Mouse (Mus musculus) ES-E14 (cell line): ENCODE measurements around the gene Abcb11. TPM values are rescaled to one million over a fixed set of nuclear protein-coding genes. Genes with fewer than 3 reads are reported as not detected.

Experiments
- DNase-seq: peaks from one replicate; pipeline ENCODE4 v3.0.0-alpha.2; 2013; ENCODE audit warnings: low read depth, low spot score
- H3K27ac ChIP-seq: 2 replicates; pipeline ENCODE4 v1.5.1; 2012; ENCODE audit warnings: low read depth, mild to moderate bottlenecking, low read length, moderate library complexity, mixed read lengths; ENCODE audit not compliant: poor library complexity, insufficient read depth, severe bottlenecking
- H3K36me3 ChIP-seq: 2 replicates; pipeline ENCODE4 v1.6.1; 2012; ENCODE audit warnings: mild to moderate bottlenecking, low read length, moderate library complexity, mixed read lengths; ENCODE audit not compliant: control insufficient read depth, poor library complexity, insufficient read depth, severe bottlenecking
- H3K4me1 ChIP-seq, 2 experiments: fragments of 150-350 bp in 1 of 2; sonication (generic) in 1 of 2; 2 replicates each; pipeline ENCODE4 v1.6.1; 2012; ENCODE audit warnings: low read length in 2 of 2, mild to moderate bottlenecking in 1 of 2, mixed read lengths in 1 of 2; ENCODE audit not compliant: control insufficient read depth in 2 of 2, insufficient read depth in 2 of 2, poor library complexity in 1 of 2
- H3K4me3 ChIP-seq, 2 experiments: fragments of 150-350 bp in 1 of 2; sonication (generic) in 1 of 2; 2 replicates each; pipeline ENCODE4 v1.5.1; 2012; ENCODE audit warnings: low read length in 2 of 2, low read depth in 1 of 2, mild to moderate bottlenecking in 1 of 2, mixed read lengths in 1 of 2; ENCODE audit not compliant: insufficient read depth in 1 of 2, poor library complexity in 1 of 2, severe bottlenecking in 1 of 2
- H3K9ac ChIP-seq: 2 replicates; pipeline ENCODE4 v1.6.1; 2012; ENCODE audit warnings: low read depth, mild to moderate bottlenecking, low read length, mixed read lengths; ENCODE audit not compliant: poor library complexity, insufficient read depth, severe bottlenecking
- H3K9me3 ChIP-seq: fragments of 150-350 bp; sonication (generic); 2 replicates; pipeline ENCODE4 v1.6.1; 2012; ENCODE audit warnings: low read depth, mild to moderate bottlenecking, low read length; ENCODE audit not compliant: control insufficient read depth, insufficient read depth
- CHD2 ChIP-seq: IDR thresholded peaks from 2 replicates; pipeline ENCODE4 v1.6.1; 2014; ENCODE audit warnings: mild to moderate bottlenecking, low read depth, low read length, inconsistent platforms
- HCFC1 ChIP-seq: IDR thresholded peaks from 2 replicates; pipeline ENCODE4 v1.6.1; 2012; ENCODE audit warnings: low read length, inconsistent platforms, borderline replicate concordance; ENCODE audit not compliant: insufficient read depth
- MAFK ChIP-seq: IDR thresholded peaks from 2 replicates; pipeline ENCODE4 v1.6.1; 2014; ENCODE audit warnings: mild to moderate bottlenecking, low read depth, low read length, inconsistent platforms; ENCODE audit not compliant: insufficient read depth
- ZC3H11A ChIP-seq: IDR thresholded peaks from 2 replicates; pipeline ENCODE4 v1.6.1; 2012; ENCODE audit warnings: low read depth, mild to moderate bottlenecking, inconsistent platforms, low read length, borderline replicate concordance
- ZNF384 ChIP-seq: IDR thresholded peaks from 2 replicates; pipeline ENCODE4 v1.6.1; 2012; ENCODE audit warnings: low read depth, low read length, inconsistent platforms
- in situ Hi-C, 2 experiments: fragments of 600-800 bp; cut with MboI; formaldehyde crosslinking; loops; one replicate each; pipeline ENCODE4 v1.15.1; 2025; ENCODE audit warnings: low sequenced_read_pairs in 2 of 2, inconsistent platforms in 1 of 2; ENCODE audit not compliant: unreplicated experiment in 2 of 2
- total RNA-seq: library from RNA; depleted of rRNA; stranded (reverse); fragments of 300-350 nt; gene quantifications from 2 replicates; pipeline ENCODE4 v1.2.3, GENCODE M21; 2012

Abcb11 gene
- total RNA-seq, 1 experiment = 1.1 TPM

DNA sequence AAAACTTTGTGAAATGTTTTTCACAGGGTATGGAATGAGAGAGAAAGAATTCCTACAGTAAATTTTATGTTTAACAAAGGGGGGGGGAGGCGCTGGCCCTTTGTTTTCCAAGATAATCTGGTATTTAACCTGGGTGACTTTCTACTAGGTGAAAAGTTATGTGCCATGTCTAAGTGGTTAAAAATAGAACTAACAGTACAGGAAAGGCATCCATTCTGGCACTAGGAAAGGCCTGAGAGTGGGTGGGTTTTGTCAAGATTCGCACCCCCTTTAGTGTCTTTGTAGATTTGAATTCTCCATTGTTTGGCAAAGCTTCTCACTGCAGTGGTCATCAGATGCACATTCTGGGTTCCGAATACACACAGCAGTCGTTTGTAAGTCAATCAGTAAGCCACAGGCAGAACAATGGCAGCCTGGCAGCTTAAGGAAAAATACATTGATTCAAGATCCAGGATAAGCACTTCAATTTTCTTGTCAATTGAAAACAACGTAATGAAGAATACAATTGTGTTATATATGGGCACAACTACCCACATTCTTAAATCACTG lies 120.5 kb downstream of the Abcb11 start:
- TF ChIP-seq ZC3H11A = no peak
- no peak for TF ChIP-seq MAFK
- no peak for TF ChIP-seq HCFC1
- TF ChIP-seq CHD2 = no peak
- TF ChIP-seq ZNF384 = no peak
- DNase-seq = no peak
- in situ Hi-C loops = no loop called here

DNA sequence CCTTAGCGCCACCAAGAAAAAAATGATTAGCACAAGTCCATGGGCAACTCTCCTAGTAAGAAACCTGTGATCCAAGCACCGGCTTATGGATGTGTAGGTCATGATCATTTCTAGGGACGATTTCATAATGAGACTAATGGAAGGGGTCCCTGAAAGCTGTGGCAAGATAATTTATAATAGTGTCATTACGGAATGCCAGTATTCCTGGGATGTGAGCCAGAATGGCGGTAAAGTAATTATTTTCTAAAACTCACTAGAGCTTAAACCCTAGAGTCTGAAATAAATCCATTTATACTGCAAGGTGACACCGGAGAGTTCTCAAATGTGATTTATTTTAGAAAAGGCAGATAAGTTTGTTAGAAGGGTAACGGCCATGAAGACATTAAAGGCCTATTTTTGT lies 127.2 kb downstream of the Abcb11 start:
- H3K4me3 ChIP-seq = no peak overlapping the region
- no peak overlapping the region for H3K9ac ChIP-seq
- no peak overlapping the region for H3K27ac ChIP-seq
- no peak for DNase-seq
- H3K36me3 ChIP-seq = no peaks in the 10 kb centered on the region
- H3K9me3 ChIP-seq = no peaks in the 10 kb centered on the region
- in situ Hi-C loops = no loop called here
- 0 out of 4 replicates have a peak, but pooled peaks cover 0 to 2% of the 10 kb centered on the region in 2 experiments for H3K4me1 ChIP-seq
- TF ChIP-seq ZNF384 (no peak), CHD2 (no peak), HCFC1 (no peak), MAFK (no peak), ZC3H11A (no peak)

More for the DNA sequence above, 120.5 kb downstream of the Abcb11 start:
- Histone ChIP-seq H3K4me1 (peaks cover 2 to 6% of the 10 kb centered on the region in 2 experiments; a peak in 2 of 4 replicates), H3K27ac (no peak overlapping the region), H3K36me3 (no peaks in the 10 kb centered on the region), H3K4me3 (no peak overlapping the region), H3K9me3 (no peaks in the 10 kb centered on the region), H3K9ac (no peak overlapping the region)

GRCm38 (mm10) chr2:69212652-69213051 lies 129.8 kb downstream of the Abcb11 start:
- TF ChIP-seq MAFK (no peak), ZNF384 (no peak), CHD2 (no peak), HCFC1 (no peak)
- no peak overlapping the region for H3K4me3 ChIP-seq
- in situ Hi-C loops = no loop called here
- H3K4me1 ChIP-seq = 0 out of 4 replicates have a peak, but pooled peaks cover 0 to 2% of the 10 kb centered on the region in 2 experiments
- H3K36me3 ChIP-seq = no peaks in the 10 kb centered on the region
- no peaks in the 10 kb centered on the region for H3K9me3 ChIP-seq
- no peak overlapping the region for H3K27ac ChIP-seq
- no peak overlapping the region for H3K9ac ChIP-seq
- DNase-seq = no peak

- H3K9me3 ChIP-seq = no peaks in the 10 kb centered on the region
- TF ChIP-seq ZNF384 (no peak), HCFC1 (no peak), CHD2 (no peak), ZC3H11A (no peak), MAFK (no peak)
- in situ Hi-C loops = no loop called here
- no peak within 1 kb of the TSS for H3K27ac ChIP-seq
- no peak for DNase-seq
- 0 out of 4 replicates have a peak, but pooled peaks cover 0 to 2% of the 10 kb centered on the region in 2 experiments for H3K4me1 ChIP-seq
- no peaks in the 10 kb centered on the region for H3K36me3 ChIP-seq
- no peak within 1 kb of the TSS for H3K9ac ChIP-seq
- no peak within 1 kb of the TSS for H3K4me3 ChIP-seq
Observed at GRCm38 (mm10) chr2:69210773-69211172, 131.6 kb downstream of the Abcb11 start, which contains the start of gene G6pc2. Gene G6pc2, plus strand, starts transcription at chr2:69211073.

GRCm38 (mm10) chr2:69209684-69210083 lies 132.7 kb downstream of the Abcb11 start:
- Histone ChIP-seq H3K4me3 (no peak overlapping the region), H3K36me3 (no peaks in the 10 kb centered on the region), H3K9ac (no peak overlapping the region), H3K27ac (no peak overlapping the region), H3K9me3 (no peaks in the 10 kb centered on the region), H3K4me1 (peaks cover 2 to 3% of the 10 kb centered on the region in 2 experiments; a peak in 1 of 4 replicates)
- DNase-seq = no peak
- peak; percentile 82 for TF ChIP-seq MAFK
- no peak for TF ChIP-seq ZC3H11A
- in situ Hi-C loops = no loop called here
